Mouse (Mus musculus) urinary bladder, postnatal 36 days (tissue): ENCODE results near the gene Gm13119.
"Not testable (repeated sequence)": the region's sequence is repeated elsewhere in the genome, so short reads cannot be mapped to it uniquely, and the experiment has no call there.

Experiments
- DNase-seq, 2 experiments: peaks; one replicate each; pipeline ENCODE4 v3.0.0; 2022; ENCODE audit warnings: low spot score in 2 of 2, mixed read lengths in 1 of 2

The Gm13119 gene

DNA sequence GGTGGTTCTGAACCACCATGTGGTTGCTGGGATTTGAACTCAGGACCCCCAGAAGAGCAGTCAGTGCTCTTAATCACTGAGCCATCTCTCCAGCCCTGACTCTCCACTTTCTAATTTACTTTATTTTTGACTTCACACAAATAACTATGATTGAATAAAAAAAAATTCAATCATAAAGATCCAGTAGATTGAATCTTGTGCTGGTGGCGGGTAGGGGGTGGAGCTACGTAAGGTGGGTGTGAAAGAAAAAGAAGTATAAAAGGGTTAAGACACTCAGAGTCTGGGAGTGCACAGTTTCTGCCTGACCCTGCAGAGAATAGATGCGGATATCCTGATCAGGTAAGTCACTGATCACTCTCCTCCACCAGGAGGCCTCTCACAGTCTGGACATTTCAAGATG lies at the start of gene Gm13119:
TSS of gene Gm13119 (plus strand) at position 301 of the 400 bp plus-strand sequence.
- DNase-seq: not testable (repeated sequence)

DNA sequence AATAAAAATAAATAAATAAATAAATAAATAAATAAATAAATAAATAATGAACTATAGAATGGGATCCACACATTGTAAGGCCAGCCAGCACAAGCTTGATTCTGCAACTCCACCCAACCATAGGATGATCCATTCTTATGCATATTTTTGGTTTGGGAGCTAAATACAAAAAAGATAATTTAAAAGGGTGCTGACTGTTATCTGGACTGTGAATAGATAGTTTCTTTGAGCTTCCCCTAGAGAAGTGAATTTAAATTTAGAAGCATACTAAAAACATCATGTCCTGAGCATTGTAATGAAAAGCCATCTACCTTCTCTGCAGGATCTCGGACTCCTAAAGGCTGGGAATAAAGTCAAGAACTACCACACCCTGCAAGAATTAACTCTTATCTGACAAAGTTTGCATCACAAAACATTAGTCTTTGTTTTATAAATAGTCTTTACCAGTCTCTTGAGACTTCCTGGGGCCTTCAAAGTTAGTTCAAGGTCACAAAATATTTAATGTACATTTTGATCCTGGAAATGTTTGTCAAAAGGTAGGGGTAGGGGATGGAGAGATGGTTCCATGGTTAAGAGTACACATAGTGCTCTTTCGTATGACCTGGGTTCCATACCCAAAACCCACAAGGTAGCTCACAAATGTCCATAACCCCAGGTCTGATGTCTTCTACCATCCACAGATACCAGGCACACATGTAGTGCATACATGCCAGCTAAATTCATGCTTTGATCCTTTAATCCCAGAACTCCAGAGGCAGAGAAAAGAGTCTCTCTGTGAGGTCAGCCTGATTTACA lies 44.9 kb upstream of the Gm13119 start:
- not testable (repeated sequence) for DNase-seq

DNA sequence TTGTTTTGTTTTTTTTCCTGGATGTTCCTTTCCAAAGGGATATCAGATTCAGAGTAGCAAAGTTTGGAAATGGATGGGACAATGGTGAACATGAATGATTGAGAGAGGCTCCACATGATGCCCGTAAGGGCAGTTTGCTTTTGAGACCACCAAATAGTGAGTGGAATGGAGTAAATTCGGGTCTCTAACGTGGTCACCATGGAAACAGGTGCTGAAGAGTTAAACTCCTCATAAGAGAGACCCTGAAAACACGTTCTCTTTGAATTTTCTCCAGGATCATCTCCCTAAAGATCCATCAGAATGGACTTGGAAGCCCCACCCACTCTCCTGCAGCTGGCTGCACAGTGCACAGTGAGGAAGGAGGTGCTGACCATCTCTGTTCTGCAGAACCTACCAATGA lies 27.8 kb upstream of the Gm13119 start, which contains the start of gene Gm13128:
TSS of gene Gm13128 (plus strand) at position 301 of the 400 bp plus-strand sequence.
- DNase-seq: not testable (repeated sequence)

DNA sequence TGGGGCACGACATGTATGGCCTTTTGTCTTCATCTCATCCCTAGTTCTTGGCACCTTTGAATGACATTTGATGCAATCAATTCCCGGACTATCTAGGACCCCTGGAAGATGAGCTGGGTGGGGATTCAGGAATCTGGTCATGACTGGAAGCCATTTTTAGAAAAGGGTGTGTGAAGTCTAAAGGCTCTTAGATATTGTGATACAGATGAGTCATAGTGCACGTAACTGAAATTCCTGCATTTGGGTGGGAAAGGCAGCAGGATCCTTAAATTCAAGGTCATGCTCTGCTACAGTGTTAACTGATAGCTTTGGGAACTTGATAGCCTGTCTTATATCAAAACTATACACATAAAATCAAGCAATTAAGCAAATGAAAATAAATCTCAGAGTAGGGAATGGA lies 21.9 kb upstream of the Gm13119 start:
- DNase-seq: not testable (repeated sequence)

DNA sequence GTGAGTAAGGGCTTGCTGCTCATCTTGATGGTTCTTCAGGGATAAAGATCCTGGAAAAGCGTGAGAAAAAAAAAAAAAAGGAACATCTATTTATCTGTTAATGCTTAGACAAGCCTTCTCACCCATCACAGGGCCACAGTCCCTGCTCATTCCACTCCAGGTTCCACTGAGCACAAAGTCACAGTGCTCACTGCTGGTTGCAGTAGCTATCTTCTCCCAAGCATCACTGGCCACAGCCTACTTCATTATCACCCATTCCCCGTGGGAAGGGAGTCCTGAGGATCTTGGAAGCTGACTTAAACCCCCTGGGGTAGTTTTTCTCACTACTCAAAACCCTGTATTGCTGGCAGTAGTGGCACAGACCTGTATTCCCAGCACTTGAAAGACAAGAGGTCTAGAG lies 20.2 kb downstream of the Gm13119 start, which contains the start of gene Pramef20:
TSS of gene Pramef20 (minus strand) at position 23 of the 400 bp plus-strand sequence.
- no peak for DNase-seq

DNA sequence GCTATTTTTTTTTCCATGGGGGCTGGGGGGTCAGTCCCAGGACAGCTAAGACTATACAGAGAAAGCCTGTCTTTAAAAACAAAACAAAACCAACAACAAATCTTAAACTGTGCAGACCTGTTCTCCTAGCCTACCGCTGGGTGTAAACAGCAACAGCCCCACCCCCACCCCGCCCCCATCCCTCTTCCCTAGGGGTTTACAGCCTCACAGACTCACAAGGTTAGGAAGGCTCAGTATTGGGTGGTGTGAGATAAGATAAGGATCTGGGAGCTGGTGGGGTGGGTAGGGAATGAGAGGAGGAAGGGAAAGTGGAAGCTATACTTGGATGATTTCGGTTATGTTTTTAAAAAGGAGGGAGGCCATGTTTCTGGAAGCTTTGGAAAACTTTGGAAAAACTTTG lies 38.6 kb downstream of the Gm13119 start:
- no peak for DNase-seq

DNA sequence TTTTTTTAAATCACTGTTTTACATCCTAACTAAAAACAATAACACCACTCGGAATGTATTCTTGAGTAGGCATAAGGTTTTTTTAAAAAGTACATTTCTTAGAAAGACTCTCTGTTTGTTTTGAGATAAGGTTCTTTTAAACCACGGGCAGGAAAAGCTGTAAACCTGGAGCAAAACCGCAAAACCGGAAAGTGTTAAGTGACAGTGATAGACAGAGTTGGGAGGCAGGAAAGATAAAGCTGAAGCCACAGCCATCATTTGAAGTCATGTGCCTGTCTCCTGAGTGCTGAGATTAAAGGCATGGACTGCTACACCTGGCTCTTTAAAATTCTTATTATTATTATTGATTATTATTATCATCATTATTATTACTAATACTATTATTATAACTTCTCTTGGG lies 45.0 kb downstream of the Gm13119 start:
- DNase-seq: no peak

DNA sequence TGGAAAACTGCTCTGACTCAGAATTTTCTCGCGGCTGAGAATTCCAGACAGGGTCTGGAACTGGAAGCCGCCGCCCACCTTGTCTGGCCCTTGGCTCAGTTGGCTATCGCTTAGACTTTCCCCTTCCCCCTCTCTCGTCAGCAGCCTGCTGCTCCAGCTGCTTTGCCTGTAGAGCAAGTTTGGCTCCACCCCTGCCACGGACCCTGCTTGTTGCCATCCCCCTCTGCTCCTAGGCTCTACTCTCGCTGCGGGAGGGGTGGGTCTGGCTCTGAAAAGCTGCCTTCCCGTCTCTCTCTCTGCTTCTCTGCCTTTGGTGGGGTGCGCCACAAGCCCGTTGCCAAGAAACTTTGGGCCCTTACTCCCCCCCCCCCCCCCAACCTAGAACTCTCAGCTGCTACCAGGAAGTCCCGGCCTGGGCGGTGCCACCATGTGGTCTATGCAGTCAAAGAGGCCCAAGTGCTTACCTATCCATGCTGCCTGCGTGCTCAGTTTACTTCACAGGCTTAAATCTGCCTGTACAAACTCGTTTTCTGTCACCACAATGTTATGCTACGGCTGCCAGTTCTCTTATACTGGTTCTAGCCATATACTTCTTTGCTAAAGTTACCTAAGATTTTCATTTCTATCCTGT lies 46.8 kb downstream of the Gm13119 start:
- DNase-seq: peak; percentile 44 to 49

DNA sequence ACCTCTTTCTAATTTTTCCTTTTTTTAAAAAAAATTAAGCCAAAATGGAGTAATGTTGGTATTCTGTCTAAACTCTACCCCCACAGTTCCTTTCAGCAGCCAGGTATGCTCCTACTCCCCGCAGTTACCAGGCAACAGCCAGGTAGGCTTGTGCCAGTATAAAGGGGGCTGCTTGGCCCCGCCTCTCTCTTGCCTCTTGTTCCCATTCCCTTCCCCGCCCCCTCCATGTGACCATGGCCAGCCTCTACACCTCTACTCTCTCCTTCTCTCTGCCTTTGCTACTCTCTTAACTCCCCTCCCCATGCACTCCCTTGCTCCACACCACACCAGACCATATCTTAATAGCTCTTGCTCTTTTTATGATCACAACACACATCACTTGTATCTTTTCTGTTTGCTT lies 48.5 kb downstream of the Gm13119 start:
- no peak for DNase-seq

DNA sequence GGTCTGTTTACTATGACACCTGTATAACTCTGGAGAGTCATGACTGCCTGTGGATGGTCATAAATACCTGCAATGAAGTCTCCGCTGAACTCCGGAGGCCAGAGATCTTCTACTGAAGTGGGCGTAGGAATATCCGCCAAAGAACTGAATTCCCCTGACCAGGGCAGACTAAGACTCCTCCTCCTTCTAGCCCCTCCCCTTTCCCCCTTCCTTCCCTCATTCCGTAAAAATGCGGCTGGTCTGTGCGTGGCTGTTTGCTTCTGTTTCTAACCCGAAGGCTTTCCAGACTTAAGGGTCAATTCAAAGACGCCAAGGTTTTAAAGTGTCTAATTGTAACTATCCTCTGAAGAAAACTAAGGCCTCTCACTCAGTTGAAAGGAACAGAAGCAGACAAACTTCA lies 50.5 kb downstream of the Gm13119 start, which contains the start of gene Pramef12:
TSS of gene Pramef12 (minus strand) at position 175 of the 400 bp plus-strand sequence.
- no peak for DNase-seq
